Mouse (Mus musculus): ENCODE measurements around the gene Rbak.
"Not testable (repeated sequence)": the region's sequence is repeated elsewhere in the genome, so short reads cannot be mapped to it uniquely, and the experiment has no call there.

The Rbak gene

GRCm38 (mm10) chr5:143180255-143181076 lies at the start of gene Rbak, which contains the start of gene Spdye4b:
Rbak (minus strand) TSS chr5:143180775.
Spdye4b (plus strand) TSS chr5:143181017.
- peak; percentile 97 for DNase-seq

GRCm38 (mm10) chr5:143226790-143227189 lies 46.2 kb upstream of the Rbak start, which contains the start of gene Spdye4a:
Spdye4a (minus strand) TSS chr5:143226890.
- no peak for DNase-seq

GRCm38 (mm10) chr5:143222287-143222686 lies 41.7 kb upstream of the Rbak start:
- DNase-seq, result no peak

- DNase-seq, result no peak
These were observed 40.4 kb upstream of the Rbak start for GRCm38 (mm10) chr5:143220996-143221395.

GRCm38 (mm10) chr5:143213832-143214231 lies 33.3 kb upstream of the Rbak start:
- no peak for DNase-seq

GRCm38 (mm10) chr5:143205015-143205414 lies 24.4 kb upstream of the Rbak start:
- no peak for DNase-seq

GRCm38 (mm10) chr5:143196506-143196905 lies 15.9 kb upstream of the Rbak start:
- no peak for DNase-seq

- no peak for DNase-seq
These were observed 14.6 kb upstream of the Rbak start for GRCm38 (mm10) chr5:143195166-143195565.

GRCm38 (mm10) chr5:143194747-143195146 lies 14.2 kb upstream of the Rbak start:
- not testable (repeated sequence) for DNase-seq

GRCm38 (mm10) chr5:143192806-143193205 lies 12.2 kb upstream of the Rbak start:
- no peak for DNase-seq

- DNase-seq, result not testable (repeated sequence)
These were observed 7.4 kb upstream of the Rbak start for GRCm38 (mm10) chr5:143188014-143188413.

- peak; percentile 23 for DNase-seq
These were observed 1.4 kb downstream of the Rbak start for GRCm38 (mm10) chr5:143179179-143179578.

GRCm38 (mm10) chr5:143177541-143178200 lies 2.9 kb downstream of the Rbak start:
- DNase-seq, result no peak

GRCm38 (mm10) chr5:143175970-143176369 lies 4.6 kb downstream of the Rbak start:
- DNase-seq, result no peak

GRCm38 (mm10) chr5:143165508-143166070 lies 15.0 kb downstream of the Rbak start:
- peak; percentile 50 for DNase-seq

GRCm38 (mm10) chr5:143155534-143155933 lies 25.0 kb downstream of the Rbak start:
- no peak for DNase-seq

GRCm38 (mm10) chr5:143153756-143154155 lies 26.8 kb downstream of the Rbak start:
- peak; percentile 81 for DNase-seq

GRCm38 (mm10) chr5:143150044-143150443 lies 30.5 kb downstream of the Rbak start:
- DNase-seq, result no peak

GRCm38 (mm10) chr5:143149536-143149935 lies 31.0 kb downstream of the Rbak start:
- DNase-seq, result no peak

GRCm38 (mm10) chr5:143148661-143149060 lies 31.9 kb downstream of the Rbak start:
- DNase-seq, result no peak

- DNase-seq, result no peak
These were observed 33.1 kb downstream of the Rbak start, which contains the start of gene Olfr718-ps1 for GRCm38 (mm10) chr5:143147481-143147880. Olfr718-ps1 (minus strand) TSS chr5:143147581.

- DNase-seq, result no peak
These were observed 43.0 kb downstream of the Rbak start for GRCm38 (mm10) chr5:143137580-143137979.

- DNase-seq, result no peak
These were observed 45.5 kb downstream of the Rbak start for GRCm38 (mm10) chr5:143135042-143135441.
